Mouse (Mus musculus): ENCODE data around the gene Evx2. TPM values are rescaled to one million over a fixed set of nuclear protein-coding genes. Genes with fewer than 3 reads are reported as not detected.

The Evx2 gene
- polyA plus RNA-seq, 1 experiment from 2014 or later = 2.3 TPM

DNA sequence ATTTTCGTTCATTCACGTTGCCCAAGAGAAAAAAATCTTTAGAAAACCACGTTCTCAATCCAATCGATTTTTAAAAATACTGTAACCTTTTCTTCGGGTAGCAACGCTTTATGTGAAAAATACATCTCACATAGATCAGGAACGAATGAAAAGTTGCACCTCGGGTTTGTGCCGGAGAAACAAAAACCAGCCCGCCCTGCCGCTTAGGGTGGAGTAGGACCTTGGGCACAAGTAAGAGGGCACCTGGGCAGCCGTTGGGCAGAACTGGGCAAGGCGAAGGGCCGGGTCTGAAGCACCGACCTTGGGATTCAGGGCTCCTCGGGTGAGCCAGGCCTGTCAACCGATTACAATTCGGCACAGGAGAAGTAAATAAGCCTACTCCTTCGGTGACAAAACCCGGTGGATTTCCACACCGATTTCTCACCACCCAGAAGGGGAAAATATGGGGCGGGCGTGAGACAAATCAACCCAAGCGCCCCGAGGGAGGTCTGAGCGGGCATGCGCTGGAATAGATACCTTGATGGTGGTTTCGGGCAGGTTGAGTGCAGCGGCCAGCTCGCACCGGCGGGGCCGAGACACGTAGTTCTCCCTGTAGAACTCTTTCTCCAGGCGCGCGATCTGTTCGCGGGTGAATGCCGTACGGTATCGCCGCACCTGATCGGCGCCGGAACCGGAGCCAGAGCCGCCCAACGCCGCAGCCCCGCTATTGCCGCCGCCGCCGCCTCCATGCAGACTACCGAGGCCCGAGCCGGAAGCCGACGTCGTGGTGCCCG is 1.9 kb downstream of the Evx2 start:
- Histone ChIP-seq H3K27ac (peak overlapping the region; percentile 95), H3K9ac (peak overlapping the region; percentile 98), H3K9me3 (no peaks in the 10 kb centered on the region), H3K27me3 (peaks cover 45% of the 10 kb centered on the region), H3K4me1 (peaks cover 15% of the 10 kb centered on the region; the same call in 1 of the 2 replicates), H3K4me2 (replicated peaks) (peak overlapping the region; percentile 74), H3K36me3 (0 out of 2 replicates have a peak, but pooled peaks cover 2% of the 10 kb centered on the region), H3K4me3 (peak overlapping the region; percentile 63)
- ATAC-seq (ENCODE audit: low FRiP score, low read depth) = no peak
- WGBS = 1% methylated on average over 62 of the region's 62 CpGs

DNA sequence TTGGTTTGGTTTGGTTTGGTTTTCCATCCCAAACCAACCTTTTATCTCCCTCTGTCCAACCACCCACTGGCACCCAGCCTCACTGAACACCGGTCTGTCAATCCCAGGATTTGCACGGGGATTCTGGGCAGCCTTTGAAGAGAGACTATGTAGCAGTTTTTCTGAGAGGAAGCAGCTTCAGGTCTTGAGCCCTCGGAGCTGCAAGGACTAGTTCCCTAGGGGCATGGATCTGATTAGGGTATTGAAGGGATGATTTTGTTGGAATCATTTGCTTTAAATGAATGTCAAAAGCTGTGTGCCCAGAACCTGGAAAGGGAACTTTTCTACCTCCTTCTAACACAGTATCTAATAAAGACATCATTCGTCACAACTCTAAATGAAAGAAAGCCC is 2.7 kb downstream of the Evx2 start:
- 0 out of 2 replicates have a peak, but pooled peaks cover 2% of the 10 kb centered on the region for H3K36me3 ChIP-seq
- peaks cover 11% of the 10 kb centered on the region; the same call in 1 of the 2 replicates for H3K4me1 ChIP-seq
- WGBS = 5% methylated on average over 4 of the region's 4 CpGs
- peak overlapping the region; percentile 98 for H3K9ac ChIP-seq
- H3K4me2 ChIP-seq (replicated peaks) = peak overlapping the region; percentile 74
- no peak for ATAC-seq (ENCODE audit: low FRiP score, low read depth)
- peak overlapping the region; percentile 63 for H3K4me3 ChIP-seq
- no peaks in the 10 kb centered on the region for H3K9me3 ChIP-seq
- peaks cover 45% of the 10 kb centered on the region for H3K27me3 ChIP-seq
- peak overlapping the region; percentile 95 for H3K27ac ChIP-seq

DNA sequence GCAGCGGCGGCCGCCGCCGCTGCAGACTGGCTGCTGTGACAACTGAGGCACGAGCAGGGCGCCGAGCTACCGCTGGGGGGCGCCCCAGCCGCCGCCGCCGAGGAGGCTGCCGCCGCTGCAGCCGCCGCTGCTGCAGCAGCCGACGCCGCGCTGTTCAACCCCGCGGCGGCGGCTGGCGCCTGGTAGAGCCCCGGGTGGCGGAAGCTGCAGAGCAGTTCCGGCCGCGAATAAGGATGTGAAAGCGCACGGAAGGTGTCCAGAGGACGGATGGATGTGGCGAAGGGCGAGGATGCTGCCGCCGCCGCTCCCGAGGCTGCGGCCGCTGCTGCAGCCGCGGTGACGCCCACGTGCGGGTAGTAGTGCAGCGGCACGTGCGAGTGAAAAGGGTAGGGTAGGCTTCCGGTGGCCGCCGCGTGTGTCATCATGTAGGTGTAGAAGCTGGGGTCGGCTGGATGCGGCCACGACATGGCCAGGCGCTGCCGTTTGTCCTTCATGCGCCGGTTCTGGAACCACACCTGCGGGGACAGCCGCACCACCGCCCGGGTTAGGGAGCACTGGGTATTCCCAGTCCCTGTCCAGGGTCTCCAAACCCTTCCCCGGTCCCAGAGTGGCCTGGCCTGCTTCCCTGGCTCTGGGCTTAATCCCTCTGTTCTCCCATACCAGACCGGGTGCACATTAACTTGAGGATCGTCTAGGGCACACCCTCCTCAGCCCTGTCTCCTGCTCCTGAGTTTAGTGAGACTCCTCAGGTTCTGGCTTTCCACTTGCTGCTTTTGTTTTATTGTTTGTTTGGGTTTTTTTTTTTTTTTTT is 3.3 kb downstream of the Evx2 start:
- H3K4me2 ChIP-seq (replicated peaks) = peak overlapping the region; percentile 74
- peak overlapping the region; percentile 63 for H3K4me3 ChIP-seq
- H3K9me3 ChIP-seq = no peaks in the 10 kb centered on the region
- peak overlapping the region; percentile 95 for H3K27ac ChIP-seq
- peaks cover 41% of the 10 kb centered on the region for H3K27me3 ChIP-seq
- H3K36me3 ChIP-seq = 0 out of 2 replicates have a peak, but pooled peaks cover 2% of the 10 kb centered on the region
- ATAC-seq (ENCODE audit: low FRiP score, low read depth) = no peak
- peaks cover 7% of the 10 kb centered on the region; the same call in 1 of the 2 replicates for H3K4me1 ChIP-seq
- peak overlapping the region; percentile 98 for H3K9ac ChIP-seq
- WGBS = under 1% methylated on average over 63 of the region's 69 CpGs

DNA sequence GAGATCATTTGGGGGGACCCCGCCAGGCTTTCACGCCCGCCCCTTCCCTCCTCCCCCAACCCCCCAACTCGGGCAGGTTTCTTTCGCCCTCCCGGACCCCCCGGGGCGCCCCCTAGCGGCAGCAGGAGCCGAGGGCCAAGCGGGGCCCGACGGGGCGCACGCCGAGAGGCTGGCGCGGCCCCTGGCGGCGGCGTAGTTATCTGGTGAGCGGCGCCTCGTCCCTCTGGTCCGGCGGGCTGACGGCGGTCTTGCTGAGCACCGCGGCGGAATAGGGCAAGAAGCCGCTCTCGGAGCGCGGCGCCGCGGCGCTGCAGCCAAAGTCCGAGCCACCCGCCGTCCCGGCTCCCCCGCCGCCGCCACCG is 4.0 kb downstream of the Evx2 start:
- peak; percentile 25; the same call in 1 of the 2 replicates for ATAC-seq (ENCODE audit: low FRiP score, low read depth)
- H3K4me3 ChIP-seq = peak overlapping the region; percentile 63
- H3K27ac ChIP-seq = peak overlapping the region; percentile 95
- H3K4me2 ChIP-seq (replicated peaks) = peak overlapping the region; percentile 74
- no peaks in the 10 kb centered on the region for H3K9me3 ChIP-seq
- 1% methylated on average over 38 of the region's 47 CpGs for WGBS
- 0 out of 2 replicates have a peak, but pooled peaks cover 2% of the 10 kb centered on the region for H3K36me3 ChIP-seq
- H3K9ac ChIP-seq = peak overlapping the region; percentile 98
- H3K27me3 ChIP-seq = peaks cover 42% of the 10 kb centered on the region
- H3K4me1 ChIP-seq = peaks cover 9% of the 10 kb centered on the region; the same call in 1 of the 2 replicates

DNA sequence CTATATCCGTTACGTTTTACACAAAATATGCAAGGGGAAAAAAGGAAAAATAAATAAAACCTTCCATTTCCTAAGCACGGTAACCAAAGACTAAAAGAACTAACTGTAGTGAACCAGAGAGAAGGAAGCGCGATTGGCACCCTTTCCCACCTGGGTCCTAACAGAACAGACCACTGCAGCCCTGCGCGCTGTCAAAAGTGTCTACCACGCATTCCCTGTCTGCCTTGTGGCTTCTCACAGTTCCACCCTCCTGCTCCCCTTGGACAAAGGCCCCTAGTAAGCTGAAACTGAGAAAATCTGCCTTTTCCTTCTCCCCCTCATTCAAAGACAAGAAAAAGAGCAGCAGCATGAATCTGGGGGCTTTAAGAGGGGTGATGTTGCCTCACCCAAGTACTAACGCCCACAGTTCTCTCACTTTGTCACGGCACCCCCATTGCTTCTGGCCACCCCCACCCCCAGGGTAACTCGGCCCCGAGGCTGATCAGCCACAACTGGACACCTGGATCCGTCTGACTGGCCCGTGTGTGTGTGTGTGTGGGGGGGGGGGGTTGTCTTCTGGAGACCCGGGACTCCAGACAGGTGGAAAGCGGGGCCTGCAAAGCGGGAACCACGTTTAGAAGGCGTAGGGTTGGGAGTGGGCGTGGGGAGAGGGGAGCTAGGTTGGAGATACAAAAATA is 4.5 kb downstream of the Evx2 start:
- Histone ChIP-seq H3K4me2 (replicated peaks) (peak overlapping the region; percentile 74), H3K4me1 (peaks cover 14% of the 10 kb centered on the region), H3K36me3 (0 out of 2 replicates have a peak, but pooled peaks cover 2% of the 10 kb centered on the region), H3K27ac (peak overlapping the region; percentile 95), H3K27me3 (peaks cover 47% of the 10 kb centered on the region), H3K9me3 (no peaks in the 10 kb centered on the region), H3K4me3 (peak overlapping the region; percentile 63), H3K9ac (peak overlapping the region; percentile 98)
- 2% methylated on average over 19 of the region's 20 CpGs for WGBS
- 0 out of 2 replicates have a peak, but pooled peaks have one; percentile 31 for ATAC-seq (ENCODE audit: low FRiP score, low read depth)

DNA sequence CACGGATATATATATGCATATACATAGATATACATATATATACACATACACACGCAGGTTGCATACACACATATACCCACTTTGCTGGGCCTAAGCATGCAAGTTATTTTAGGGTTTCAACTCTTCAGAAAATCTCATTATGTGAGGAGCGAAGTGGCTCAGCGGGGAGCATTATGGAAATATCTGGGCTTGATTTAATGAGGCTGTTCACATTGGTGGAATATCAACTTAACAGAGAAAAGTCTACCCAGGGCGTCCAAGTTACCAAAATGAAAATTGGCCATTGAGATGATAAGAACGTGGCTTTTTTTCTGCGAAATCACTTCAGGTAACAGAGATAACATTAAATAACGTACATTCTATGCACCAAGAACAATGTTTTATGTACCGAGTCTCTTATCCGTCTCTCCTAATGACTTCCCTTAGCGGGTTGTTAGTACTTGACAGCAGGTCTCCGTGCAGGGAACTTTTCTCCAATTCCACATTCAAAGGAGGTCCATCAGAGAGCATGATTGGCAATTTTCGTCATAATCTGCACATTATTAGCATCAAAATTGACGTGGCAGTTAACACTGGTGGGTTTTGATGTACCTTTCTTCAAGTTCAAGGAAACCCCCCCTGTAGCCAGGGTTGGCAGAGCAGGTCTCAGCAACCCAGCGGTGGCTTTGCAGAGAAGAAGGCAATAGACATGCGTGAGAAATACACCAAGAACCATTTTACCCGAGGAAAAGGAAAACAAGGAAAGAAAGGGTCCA is 5.4 kb downstream of the Evx2 start:
- Histone ChIP-seq H3K4me3 (peak overlapping the region; percentile 63), H3K9me3 (no peaks in the 10 kb centered on the region), H3K9ac (peak overlapping the region; percentile 98), H3K4me2 (replicated peaks) (peak overlapping the region; percentile 74), H3K27ac (peak overlapping the region; percentile 95), H3K4me1 (peaks cover 20% of the 10 kb centered on the region), H3K27me3 (peaks cover 55% of the 10 kb centered on the region), H3K36me3 (0 out of 2 replicates have a peak, but pooled peaks cover 2% of the 10 kb centered on the region)
- no peak for ATAC-seq (ENCODE audit: low FRiP score, low read depth)
- WGBS = 9% methylated on average over 17 of the region's 17 CpGs

DNA sequence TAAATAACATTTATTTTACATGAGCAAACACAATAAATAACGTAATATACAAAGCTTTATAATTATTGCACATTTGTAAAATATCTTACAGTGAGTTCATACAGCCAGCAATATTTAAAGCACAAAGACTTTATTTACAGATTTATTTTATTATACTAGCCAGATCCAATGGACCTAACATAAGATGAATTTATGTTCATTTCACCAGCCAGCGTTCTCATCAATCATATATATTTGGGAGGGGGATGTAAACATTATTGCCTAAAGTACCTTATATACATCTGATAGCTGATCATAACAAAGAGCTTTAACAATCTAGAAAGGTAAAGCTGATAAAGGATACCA is 6.4 kb downstream of the Evx2 start:
- ATAC-seq (ENCODE audit: low FRiP score, low read depth) = no peak
- peaks cover 29% of the 10 kb centered on the region for H3K4me1 ChIP-seq
- peaks cover 65% of the 10 kb centered on the region for H3K27me3 ChIP-seq
- 0 out of 2 replicates have a peak, but pooled peaks cover 2% of the 10 kb centered on the region for H3K36me3 ChIP-seq
- H3K9me3 ChIP-seq = no peaks in the 10 kb centered on the region
- WGBS = 31% methylated on average over 2 of the region's 2 CpGs
- H3K4me2 ChIP-seq (replicated peaks) = no peak overlapping the region
- no peak overlapping the region for H3K9ac ChIP-seq
- H3K27ac ChIP-seq = no peak overlapping the region
- no peak overlapping the region for H3K4me3 ChIP-seq

DNA sequence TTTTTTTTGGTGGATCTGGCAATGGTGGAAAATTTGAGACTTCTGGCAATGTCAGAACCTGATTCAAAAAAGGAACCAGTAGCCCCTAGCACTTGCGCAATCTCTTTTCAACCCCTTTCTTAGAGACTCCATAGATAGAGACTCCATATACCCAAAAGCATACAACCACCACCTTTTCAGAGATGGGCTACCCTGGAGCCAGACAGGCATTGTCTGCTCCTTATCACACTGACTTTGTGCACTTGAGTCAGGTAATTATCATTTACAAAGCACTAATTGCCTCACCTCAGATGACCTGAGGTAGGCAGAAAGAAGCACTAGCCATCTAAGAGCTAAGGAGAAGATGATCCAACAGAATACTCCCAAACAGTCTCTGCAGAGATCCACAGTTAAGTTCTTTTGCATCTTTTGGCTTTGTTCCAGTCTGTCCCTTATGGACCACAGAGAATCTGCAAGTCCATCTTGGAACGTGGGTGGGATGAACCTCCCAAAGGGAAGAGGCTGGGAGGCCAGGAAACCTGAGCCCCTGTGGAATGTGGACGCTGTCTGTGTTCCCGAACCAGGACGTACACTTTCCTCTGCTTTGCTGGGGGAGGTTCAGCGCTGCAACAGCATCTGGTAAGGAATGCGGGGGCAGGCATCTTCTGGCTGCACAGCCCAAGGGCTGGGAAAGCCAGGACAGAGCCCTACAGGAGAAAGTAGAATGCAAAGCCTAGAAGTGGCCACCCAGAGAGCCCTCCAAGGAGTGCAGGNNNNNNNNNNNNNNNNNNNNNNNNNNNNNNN is 12.1 kb downstream of the Evx2 start:
- H3K4me2 ChIP-seq (replicated peaks) = 0 out of 2 replicates have a peak overlapping the region, but pooled peaks have one; percentile 9
- no peaks in the 10 kb centered on the region for H3K36me3 ChIP-seq
- 19% methylated on average over 7 of the region's 7 CpGs for WGBS
- no peak overlapping the region for H3K27ac ChIP-seq
- H3K4me3 ChIP-seq = no peak overlapping the region
- H3K9me3 ChIP-seq = no peaks in the 10 kb centered on the region
- ATAC-seq (ENCODE audit: low FRiP score, low read depth) = no peak
- H3K27me3 ChIP-seq = peaks cover 72% of the 10 kb centered on the region
- H3K4me1 ChIP-seq = peaks cover 41% of the 10 kb centered on the region
- peak overlapping the region; percentile 35; the same call in 1 of the 2 replicates for H3K9ac ChIP-seq

DNA sequence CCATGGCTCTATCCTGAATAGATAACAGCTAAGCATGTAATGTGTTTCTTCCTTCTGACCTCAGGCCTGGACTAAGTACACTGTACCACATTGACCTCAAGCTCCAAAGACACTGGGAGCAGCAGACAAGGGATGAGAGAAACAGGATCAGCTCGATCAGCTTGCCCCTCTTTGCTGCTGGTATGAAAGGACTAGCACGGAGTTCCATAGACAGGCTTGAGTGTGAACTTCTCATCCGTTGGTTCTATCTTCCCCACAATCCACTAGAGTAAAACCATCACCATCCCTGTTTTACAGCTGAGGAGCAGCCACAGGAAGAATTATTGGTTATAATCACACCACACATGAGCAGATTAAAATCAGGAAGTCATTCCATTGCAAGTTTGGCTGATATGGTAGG is 13.7 kb downstream of the Evx2 start:
- peaks cover 62% of the 10 kb centered on the region for H3K27me3 ChIP-seq
- H3K36me3 ChIP-seq = no peaks in the 10 kb centered on the region
- 75% methylated on average over 3 of the region's 3 CpGs for WGBS

DNA sequence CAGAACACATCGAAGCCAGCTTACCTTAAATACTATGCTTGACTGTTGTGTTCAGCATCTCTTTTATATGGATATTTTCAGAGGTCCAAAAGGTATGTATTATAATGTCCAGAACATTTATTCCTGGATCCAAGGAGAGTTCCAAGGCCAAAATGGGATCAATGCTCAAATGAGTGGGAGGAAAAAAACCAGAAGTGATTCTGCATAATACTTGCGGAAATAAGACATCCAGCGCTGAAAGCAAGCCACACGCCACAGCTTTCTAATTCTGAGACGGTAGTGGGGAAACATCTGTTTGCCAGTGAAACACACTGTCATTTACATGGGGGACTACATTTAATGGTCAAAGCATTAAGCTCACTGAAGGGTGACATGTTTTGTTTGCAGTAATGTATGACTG is 16.9 kb downstream of the Evx2 start:
- Histone ChIP-seq H3K9me3 (no peaks in the 10 kb centered on the region), H3K27ac (no peak overlapping the region; the same call in 1 of the 2 replicates), H3K4me3 (no peak overlapping the region), H3K4me2 (replicated peaks) (no peak overlapping the region), H3K36me3 (no peaks in the 10 kb centered on the region), H3K9ac (no peak overlapping the region), H3K27me3 (peaks cover 31% of the 10 kb centered on the region), H3K4me1 (peaks cover 10% of the 10 kb centered on the region)
- WGBS = 56% methylated on average over 5 of the region's 5 CpGs
- no peak for ATAC-seq (ENCODE audit: low FRiP score, low read depth)

More for the DNA sequence above, 13.7 kb downstream of the Evx2 start:
- no peak overlapping the region for H3K27ac ChIP-seq
- no peak for ATAC-seq (ENCODE audit: low FRiP score, low read depth)
- no peaks in the 10 kb centered on the region for H3K9me3 ChIP-seq
- H3K4me1 ChIP-seq = peaks cover 38% of the 10 kb centered on the region
- no peak overlapping the region for H3K9ac ChIP-seq
- no peak overlapping the region for H3K4me2 ChIP-seq (replicated peaks)
- no peak overlapping the region for H3K4me3 ChIP-seq

All from limb, embryonic 13.5 days (tissue).